Mouse (Mus musculus) adipocyte (in vitro differentiated cells): ENCODE results near the gene Rbm18.
"Not testable (repeated sequence)": the region's sequence is repeated elsewhere in the genome, so short reads cannot be mapped to it uniquely, and the experiment has no call there.

Source experiments
- DNase-seq: peaks from one replicate; pipeline ENCODE4 v3.0.0-alpha.2; 2016; ENCODE audit warnings: low spot score

Gene Rbm18

GRCm38 (mm10) chr2:36136300-36136941 lies at the start of gene Rbm18, which contains the start of gene Mrrf:
Gene Rbm18 (minus strand): TSS chr2:36136773.
Gene Mrrf (plus strand): TSS chr2:36136389.
- DNase-seq: peak; percentile 95

- DNase-seq: no peak
These were observed 48.3 kb upstream of the Rbm18 start for GRCm38 (mm10) chr2:36184876-36185275.

GRCm38 (mm10) chr2:36184192-36184591 lies 47.6 kb upstream of the Rbm18 start:
- no peak for DNase-seq

- no peak for DNase-seq
These were observed 46.7 kb upstream of the Rbm18 start for GRCm38 (mm10) chr2:36183278-36183677.

- not testable (repeated sequence) for DNase-seq
These were observed 45.2 kb upstream of the Rbm18 start for GRCm38 (mm10) chr2:36181587-36182368.

- no peak for DNase-seq
These were observed 42.9 kb upstream of the Rbm18 start for GRCm38 (mm10) chr2:36179487-36179886.

- DNase-seq: no peak
These were observed 36.0 kb upstream of the Rbm18 start for GRCm38 (mm10) chr2:36172574-36172973.

GRCm38 (mm10) chr2:36172136-36172535 lies 35.6 kb upstream of the Rbm18 start:
- DNase-seq: no peak

- no peak for DNase-seq
These were observed 32.6 kb upstream of the Rbm18 start for GRCm38 (mm10) chr2:36169176-36169575.

GRCm38 (mm10) chr2:36167990-36168618 lies 31.5 kb upstream of the Rbm18 start:
- no peak for DNase-seq

GRCm38 (mm10) chr2:36159336-36159735 lies 22.8 kb upstream of the Rbm18 start:
- no peak for DNase-seq

GRCm38 (mm10) chr2:36157461-36157860 lies 20.9 kb upstream of the Rbm18 start:
- no peak for DNase-seq

- DNase-seq: not testable (repeated sequence)
These were observed 15.8 kb upstream of the Rbm18 start for GRCm38 (mm10) chr2:36152401-36152800.

- no peak for DNase-seq
These were observed 12.3 kb upstream of the Rbm18 start for GRCm38 (mm10) chr2:36148876-36149365.

- no peak for DNase-seq
These were observed 2.5 kb upstream of the Rbm18 start for GRCm38 (mm10) chr2:36139096-36139495.

GRCm38 (mm10) chr2:36135887-36136286 lies 686 bp downstream of the Rbm18 start:
- no peak for DNase-seq

GRCm38 (mm10) chr2:36129051-36129450 lies 7.5 kb downstream of the Rbm18 start:
- no peak for DNase-seq

- no peak for DNase-seq
These were observed 8.6 kb downstream of the Rbm18 start for GRCm38 (mm10) chr2:36127973-36128372.

- DNase-seq: no peak
These were observed 9.7 kb downstream of the Rbm18 start for GRCm38 (mm10) chr2:36126795-36127429.

GRCm38 (mm10) chr2:36112632-36113031 lies 23.9 kb downstream of the Rbm18 start:
- no peak for DNase-seq

GRCm38 (mm10) chr2:36108615-36109014 lies 28.0 kb downstream of the Rbm18 start:
- DNase-seq: no peak
